Mouse (Mus musculus): ENCODE results near the gene Rab11fip3.

DNA sequence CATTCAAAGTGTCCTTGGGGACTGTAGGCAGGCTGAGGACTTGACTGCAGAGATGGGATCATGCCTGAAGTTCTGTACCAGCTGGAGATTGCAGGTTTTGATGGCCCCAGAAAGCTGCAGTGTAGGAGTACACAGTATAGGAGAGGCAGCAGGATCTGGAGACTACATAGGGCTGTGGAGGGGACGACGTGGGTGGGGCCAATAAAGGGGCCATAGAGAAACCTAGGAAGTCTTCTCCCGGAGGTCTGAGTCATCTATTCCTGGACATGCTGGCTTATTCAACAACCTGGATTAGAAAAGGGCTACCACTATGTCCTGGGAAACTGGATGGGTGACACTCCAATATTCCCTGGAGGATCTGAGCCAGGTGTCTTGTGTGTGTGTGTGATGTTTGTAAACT lies 113.6 kb downstream of the Rab11fip3 start:
- TF ChIP-seq POLR2A (IDR thresholded peaks at IDR 0.05; ENCODE audit: insufficient read depth, low read depth, low read length): no peak
- no peak for TF ChIP-seq CTCF (IDR thresholded peaks at IDR 0.05)
